In genomic region chr11:97063274-97063920, GRCm38 (mm10) we compare ENCODE assay signal across 10 mouse cellular contexts. TPM values are rescaled to one million over a fixed set of nuclear protein-coding genes. Genes with fewer than 3 reads are reported as not detected.
DNase-seq lines count a peak whose midpoint lies in the region; ATAC-seq lines count a peak whose summit lies in the region.
"Had no signal": no experiment of that assay in that cellular context is flagged by ENCODE, and none has a peak within 500 bp of the region (broad histone marks: within the 10 kb centered on the region; RNA-seq: fewer than 3 reads in every experiment).

No protein-coding gene starts in this region.

- no peak overlapping the region for H3K4me2 ChIP-seq in kidney, embryonic 15.5 days
- H3K4me2 ChIP-seq in midbrain, embryonic 12.5 days (replicated peaks) = 0 out of 2 replicates have a peak overlapping the region, but pooled peaks have one; percentile 1
- H3K4me2 ChIP-seq: limb, embryonic 15.5 days had no signal

- peaks cover 6% of the 10 kb centered on the region; the same call in 1 of the 2 replicates for H3K4me1 ChIP-seq in kidney, embryonic 15.5 days
- H3K4me1 ChIP-seq in embryonic facial prominence, embryonic 10.5 days = peaks cover 17% of the 10 kb centered on the region
- peaks cover 28% of the 10 kb centered on the region for H3K4me1 ChIP-seq in forebrain, embryonic 10.5 days
- peaks cover 14% of the 10 kb centered on the region; the same call in 1 of the 2 replicates for H3K4me1 ChIP-seq in midbrain, embryonic 12.5 days
- H3K4me1 ChIP-seq: limb, embryonic 15.5 days had no signal

- no peaks in the 10 kb centered on the region for H3K27me3 ChIP-seq in kidney, embryonic 15.5 days
- no peaks in the 10 kb centered on the region for H3K27me3 ChIP-seq in embryonic facial prominence, embryonic 10.5 days (replicated peaks; ENCODE audit: low read depth, poor library complexity, severe bottlenecking)
- no peaks in the 10 kb centered on the region for H3K27me3 ChIP-seq in forebrain, embryonic 10.5 days (ENCODE audit: poor library complexity, severe bottlenecking)
- no peaks in the 10 kb centered on the region for H3K27me3 ChIP-seq in midbrain, embryonic 12.5 days
- H3K27me3 ChIP-seq: limb, embryonic 15.5 days had no signal

- no peaks in the 10 kb centered on the region for H3K9me3 ChIP-seq in kidney, embryonic 15.5 days (replicated peaks)
- no peaks in the 10 kb centered on the region for H3K9me3 ChIP-seq in embryonic facial prominence, embryonic 10.5 days
- H3K9me3 ChIP-seq in forebrain, embryonic 10.5 days = no peaks in the 10 kb centered on the region
- no peaks in the 10 kb centered on the region for H3K9me3 ChIP-seq in midbrain, embryonic 12.5 days
- H3K9me3 ChIP-seq: limb, embryonic 15.5 days had no signal

- peaks cover 53% of the 10 kb centered on the region for H3K36me3 ChIP-seq in kidney, embryonic 15.5 days
- H3K36me3 ChIP-seq in embryonic facial prominence, embryonic 10.5 days (replicated peaks) = peaks cover 77% of the 10 kb centered on the region
- peaks cover 65% of the 10 kb centered on the region for H3K36me3 ChIP-seq in forebrain, embryonic 10.5 days (replicated peaks)
- H3K36me3 ChIP-seq in midbrain, embryonic 12.5 days = peaks cover 43% of the 10 kb centered on the region

- peak overlapping the region; percentile 63 for H3K27ac ChIP-seq in kidney, embryonic 15.5 days
- H3K27ac ChIP-seq in embryonic facial prominence, embryonic 10.5 days (replicated peaks) = peak overlapping the region; percentile 69
- peak overlapping the region; percentile 75 for H3K27ac ChIP-seq in forebrain, embryonic 10.5 days
- peak overlapping the region; percentile 67 for H3K27ac ChIP-seq in midbrain, embryonic 12.5 days (replicated peaks)
- H3K27ac ChIP-seq: limb, embryonic 15.5 days; macrophage had no signal

- no peak for ATAC-seq in kidney, embryonic 15.5 days (replicated peaks; ENCODE audit: low FRiP score)
- 0 out of 2 replicates have a peak, but pooled peaks have one; percentile 62 for ATAC-seq in midbrain, embryonic 12.5 days (ENCODE audit: low FRiP score, low read depth)

- H3K9ac ChIP-seq in kidney, embryonic 15.5 days = no peak overlapping the region
- no peak overlapping the region for H3K9ac ChIP-seq in midbrain, embryonic 12.5 days (replicated peaks)
- H3K9ac ChIP-seq: limb, embryonic 15.5 days had no signal

- no peak overlapping the region for H3K4me3 ChIP-seq in kidney, embryonic 15.5 days (replicated peaks)
- H3K4me3 ChIP-seq in embryonic facial prominence, embryonic 10.5 days = no peak overlapping the region
- peak overlapping the region; percentile 3 for H3K4me3 ChIP-seq in forebrain, embryonic 10.5 days
- no peak overlapping the region for H3K4me3 ChIP-seq in midbrain, embryonic 12.5 days
- H3K4me3 ChIP-seq: limb, embryonic 15.5 days had no signal

- no peak for DNase-seq in kidney, postnatal 4 days
- no peak for DNase-seq in embryonic facial prominence, embryonic 10.5 days (ENCODE audit: low spot score)
- DNase-seq in forebrain, embryonic 10.5 days (ENCODE audit: extremely low spot score, low spot score) = no peak
- no peak for DNase-seq in adrenal gland, adult 8-10 months
- no peak for DNase-seq in right cerebral cortex, adult 18-20 months
- DNase-seq in right cerebral cortex, postnatal 14 days = no peak

- WGBS in kidney, embryonic 15.5 days = 48% methylated on average over 9 of the region's 9 CpGs
- 45% methylated on average over 9 of the region's 9 CpGs for WGBS in embryonic facial prominence, embryonic 10.5 days
- WGBS in forebrain, embryonic 10.5 days = 43% methylated on average over 9 of the region's 9 CpGs
- 38% methylated on average over 9 of the region's 9 CpGs for WGBS in midbrain, embryonic 12.5 days

RNA-seq across cellular contexts. Expression of gene Osbpl7, which starts 13.0 kb away (rescaled TPM):
- 8.8 and 12.7 TPM in 2 replicates for polyA plus RNA-seq in kidney, embryonic 15.5 days (2015; fragmentation: Nextera tagmentation; extraction: Ambion mirVana)
- 9.7 and 10.0 TPM in 2 replicates for polyA plus RNA-seq in embryonic facial prominence, embryonic 10.5 days (2016; fragmentation: Nextera tagmentation; extraction: Ambion mirVana)
- 8.4 and 8.9 TPM in 2 replicates for polyA plus RNA-seq in forebrain, embryonic 10.5 days (2016; fragmentation: Nextera tagmentation; extraction: Ambion mirVana)
- polyA plus RNA-seq in midbrain, embryonic 12.5 days (2016; fragmentation: Nextera tagmentation; extraction: Ambion mirVana) = 8.5 and 10.8 TPM in 2 replicates
- total RNA-seq in adrenal gland, adult 8-10 months (2022) = 10 to 100 TPM; 14.3 to 23.7 (median 18.1) TPM

RNA-seq across cellular contexts. Expression of gene Mrpl10, which starts 22.0 kb away (rescaled TPM):
- polyA plus RNA-seq in kidney, embryonic 15.5 days (2015; fragmentation: Nextera tagmentation; extraction: Ambion mirVana) = 90.0 and 91.3 TPM in 2 replicates
- 86.6 and 89.9 TPM in 2 replicates for polyA plus RNA-seq in embryonic facial prominence, embryonic 10.5 days (2016; fragmentation: Nextera tagmentation; extraction: Ambion mirVana)
- 84.6 and 88.3 TPM in 2 replicates for polyA plus RNA-seq in forebrain, embryonic 10.5 days (2016; fragmentation: Nextera tagmentation; extraction: Ambion mirVana)
- polyA plus RNA-seq in midbrain, embryonic 12.5 days (2016; fragmentation: Nextera tagmentation; extraction: Ambion mirVana) = 63.4 and 64.4 TPM in 2 replicates
- 100 to 1,000 TPM; 129 to 161 (median 147) TPM for total RNA-seq in adrenal gland, adult 8-10 months (2022)

RNA-seq across cellular contexts. Expression of gene Lrrc46, which starts 22.2 kb away (rescaled TPM):
- polyA plus RNA-seq in kidney, embryonic 15.5 days (2015; fragmentation: Nextera tagmentation; extraction: Ambion mirVana) = 1.0 and 1.5 TPM in 2 replicates
- 1.2 TPM in 2 replicates for polyA plus RNA-seq in embryonic facial prominence, embryonic 10.5 days (2016; fragmentation: Nextera tagmentation; extraction: Ambion mirVana)
- 2.6 and 2.7 TPM in 2 replicates for polyA plus RNA-seq in forebrain, embryonic 10.5 days (2016; fragmentation: Nextera tagmentation; extraction: Ambion mirVana)
- 2.4 and 3.3 TPM in 2 replicates for polyA plus RNA-seq in midbrain, embryonic 12.5 days (2016; fragmentation: Nextera tagmentation; extraction: Ambion mirVana)
- total RNA-seq in adrenal gland, adult 8-10 months (2022) = 1 to 10 TPM; 1.1 to 1.5 (median 1.3) TPM

RNA-seq across cellular contexts. Expression of gene Scrn2, which starts 33.7 kb away (rescaled TPM):
- 38.2 and 38.8 TPM in 2 replicates for polyA plus RNA-seq in kidney, embryonic 15.5 days (2015; fragmentation: Nextera tagmentation; extraction: Ambion mirVana)
- 43.5 and 43.8 TPM in 2 replicates for polyA plus RNA-seq in embryonic facial prominence, embryonic 10.5 days (2016; fragmentation: Nextera tagmentation; extraction: Ambion mirVana)
- polyA plus RNA-seq in forebrain, embryonic 10.5 days (2016; fragmentation: Nextera tagmentation; extraction: Ambion mirVana) = 44.1 and 44.6 TPM in 2 replicates
- 22.5 and 24.2 TPM in 2 replicates for polyA plus RNA-seq in midbrain, embryonic 12.5 days (2016; fragmentation: Nextera tagmentation; extraction: Ambion mirVana)
- total RNA-seq in adrenal gland, adult 8-10 months (2022) = 10 to 100 TPM; 19.4 to 40.6 (median 31.8) TPM

RNA-seq across cellular contexts. Expression of gene Sp6, which starts 50.2 kb away (rescaled TPM):
- 1.4 and 1.5 TPM in 2 replicates for polyA plus RNA-seq in kidney, embryonic 15.5 days (2015; fragmentation: Nextera tagmentation; extraction: Ambion mirVana)
- polyA plus RNA-seq in embryonic facial prominence, embryonic 10.5 days (2016; fragmentation: Nextera tagmentation; extraction: Ambion mirVana) = 4.4 and 7.4 TPM in 2 replicates
- 1.8 and 2.1 TPM in 2 replicates for polyA plus RNA-seq in forebrain, embryonic 10.5 days (2016; fragmentation: Nextera tagmentation; extraction: Ambion mirVana)
- 0.26 and 0.63 TPM in 2 replicates for polyA plus RNA-seq in midbrain, embryonic 12.5 days (2016; fragmentation: Nextera tagmentation; extraction: Ambion mirVana)
- under 1 TPM; 0.28 to 0.94 (median 0.61) TPM for total RNA-seq in adrenal gland, adult 8-10 months (2022)
- polyA plus RNA-seq: macrophage had no signal
